Mouse (Mus musculus) liver, adult (tissue): Measurements from ENCODE around the gene Spata3.
A peak's percentile ranks its signal among the peaks of the same experiment; 100 is the strongest.

Experiments used
- GATA4 ChIP-seq: IDR thresholded peaks from 2 replicates; pipeline ENCODE4 v1.6.1; 2014; ENCODE audit warnings: mild to moderate bottlenecking, low read length; ENCODE audit not compliant: insufficient replicate concordance

Gene Spata3

GRCm38 (mm10) chr1:86018235-86019055 is 1.8 kb downstream of the Spata3 start:
- no peak for TF ChIP-seq GATA4

GRCm38 (mm10) chr1:86021365-86021989 is 4.9 kb downstream of the Spata3 start:
- TF ChIP-seq GATA4, result no peak

GRCm38 (mm10) chr1:86032273-86032987 is 15.8 kb downstream of the Spata3 start:
- no peak for TF ChIP-seq GATA4

GRCm38 (mm10) chr1:86038191-86038951 is 21.8 kb downstream of the Spata3 start:
- TF ChIP-seq GATA4, result no peak

GRCm38 (mm10) chr1:86040131-86040530 is 23.5 kb downstream of the Spata3 start:
- TF ChIP-seq GATA4, result peak; percentile 59; the same call in 1 of the 2 replicates

- no peak for TF ChIP-seq GATA4
Observed at GRCm38 (mm10) chr1:86040817-86041216, 24.2 kb downstream of the Spata3 start.

GRCm38 (mm10) chr1:86045056-86045455 is 28.4 kb downstream of the Spata3 start:
- no peak for TF ChIP-seq GATA4

GRCm38 (mm10) chr1:86045848-86046805 is 29.5 kb downstream of the Spata3 start, which contains the start of gene 2810459M11Rik:
2810459M11Rik (plus strand) TSS chr1:86045863.
- no peak for TF ChIP-seq GATA4

GRCm38 (mm10) chr1:86046833-86047563 is 30.4 kb downstream of the Spata3 start:
- TF ChIP-seq GATA4, result no peak

GRCm38 (mm10) chr1:86048231-86048630 is 31.6 kb downstream of the Spata3 start:
- TF ChIP-seq GATA4, result no peak

GRCm38 (mm10) chr1:86048744-86049143 is 32.1 kb downstream of the Spata3 start:
- TF ChIP-seq GATA4, result no peak

- TF ChIP-seq GATA4, result no peak
Observed at GRCm38 (mm10) chr1:86053198-86053921, 36.7 kb downstream of the Spata3 start.

GRCm38 (mm10) chr1:86054943-86055342 is 38.3 kb downstream of the Spata3 start:
- TF ChIP-seq GATA4, result no peak
